Mouse (Mus musculus) embryonic stem cell, embryonic (primary cell): ENCODE data around the gene Gm20388.

ENCODE experiments used
- CTCF ChIA-PET, 4 experiments: fragments of 300-600 bp in 2 of 4; fragments of 350-600 bp in 2 of 4; sonication (Branson Sonifier 250); formaldehyde crosslinking; loops; one replicate each; lab custom pipeline; 2022; ENCODE audit warnings: inconsistent platforms in 2 of 4; lab: Charles Lee
- POLR2A ChIA-PET, 4 experiments: fragments of 300-600 bp in 2 of 4; fragments of 350-600 bp in 2 of 4; sonication (Branson Sonifier 250); formaldehyde crosslinking; loops; one replicate each; lab custom pipeline; 2022; ENCODE audit warnings: antibody characterized with exemption in 4 of 4, inconsistent platforms in 1 of 4; lab: Charles Lee

Gm20388 gene

DNA sequence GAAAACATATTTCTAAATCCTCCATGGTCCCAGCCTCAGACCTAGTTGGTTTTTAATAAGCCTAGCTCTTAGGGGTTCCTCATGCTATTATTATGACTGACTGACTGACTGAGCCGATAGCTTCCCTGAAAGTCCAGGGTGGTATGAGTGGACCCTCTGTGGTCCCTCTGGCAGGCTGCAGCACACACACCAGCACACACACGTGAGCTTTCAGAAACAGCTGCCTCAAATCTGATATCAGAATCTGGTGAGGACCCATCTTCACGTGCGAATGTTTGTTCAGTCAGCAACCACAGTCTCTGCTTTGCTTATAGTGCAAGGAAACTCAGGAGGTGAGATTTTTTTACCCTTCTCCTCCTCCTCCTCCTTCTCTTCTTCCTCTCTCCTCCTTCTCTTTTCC lies 54.2 kb downstream of the Gm20388 start:
- CTCF ChIA-PET = interaction anchor here in 1 of 4 experiments (0.6 kb wide), 1 partner anchor 238 kb away, joined by 11 read pairs; no protein-coding TSS in a partner anchor

DNA sequence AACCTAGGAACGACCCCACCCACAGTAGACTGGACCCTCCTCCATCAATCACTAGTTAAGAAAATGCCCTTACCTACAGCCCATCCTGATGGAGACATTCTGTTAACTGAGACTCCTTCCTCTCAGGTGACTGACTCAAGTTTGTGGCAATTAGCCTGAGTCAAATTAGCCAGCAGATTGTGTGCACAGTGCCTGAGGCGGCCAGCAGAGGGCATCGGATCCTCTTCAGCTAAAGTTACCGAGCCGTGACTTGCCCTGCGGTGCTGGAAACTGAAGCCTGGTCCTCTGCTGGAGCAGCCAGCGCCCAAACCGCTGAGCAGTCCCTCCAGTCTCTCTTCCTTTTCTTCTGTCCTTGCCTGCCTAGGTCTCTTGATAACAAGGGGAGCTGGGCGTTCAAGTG lies 56.8 kb downstream of the Gm20388 start:
- POLR2A ChIA-PET = no interaction called here
- CTCF ChIA-PET = interaction anchor here in 3 of 4 experiments (0.6 to 1.8 kb wide), 6 partner anchors 9 to 185 kb away, joined by 3 to 7 read pairs (median 4); no protein-coding TSS in a partner anchor

More for the DNA sequence above, 54.2 kb downstream of the Gm20388 start:
- POLR2A ChIA-PET = no interaction called here

DNA sequence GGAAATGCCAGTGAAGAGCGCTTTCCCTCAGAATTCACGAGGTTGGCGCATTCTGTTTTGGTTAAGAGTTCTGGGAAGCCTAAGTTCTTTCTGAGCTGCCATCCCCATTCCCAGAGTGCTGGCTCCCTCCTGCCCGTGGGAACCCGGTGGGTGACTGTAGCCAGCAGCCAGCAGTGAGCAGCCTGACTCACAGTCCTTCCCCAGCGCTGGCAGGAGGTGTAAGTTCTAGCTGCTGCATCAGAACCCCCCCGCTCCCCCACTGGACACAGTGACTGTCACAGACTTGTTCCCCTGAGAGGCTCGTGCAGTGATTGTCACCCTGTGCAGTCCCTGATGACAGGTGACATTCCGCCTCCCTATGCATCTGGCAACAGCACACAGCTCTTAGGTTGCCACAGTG lies 59.5 kb downstream of the Gm20388 start:
- POLR2A ChIA-PET = interaction anchor here in 1 of 4 experiments (1.9 kb wide), 1 partner anchor 12 kb away, joined by 4 read pairs; no protein-coding TSS in a partner anchor

DNA sequence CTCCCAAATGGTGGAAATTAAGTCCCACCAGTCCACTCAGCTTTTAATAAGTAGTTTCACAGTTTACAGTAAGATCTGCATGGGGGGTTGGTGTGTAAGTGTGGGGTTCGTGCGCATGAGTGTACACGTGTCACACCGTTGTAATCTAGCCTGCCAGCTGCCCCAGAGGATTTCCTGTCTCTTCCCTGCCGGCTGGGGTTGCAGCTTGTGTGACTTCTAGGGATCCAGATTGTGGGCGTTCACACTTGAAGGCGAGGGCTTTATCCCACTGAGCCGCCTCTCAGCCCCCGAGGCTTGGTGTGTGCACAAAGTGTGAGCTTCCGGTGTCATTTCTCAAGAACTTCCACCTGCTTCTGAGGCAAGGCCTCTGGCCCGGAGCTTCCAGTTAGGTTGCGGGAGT lies 61.9 kb downstream of the Gm20388 start:
- POLR2A ChIA-PET = interaction anchor here in 1 of 4 experiments (0.5 to 1.3 kb wide), 5 partner anchors 12 to 180 kb away, joined by 3 to 5 read pairs (median 3); no protein-coding TSS in a partner anchor
- CTCF ChIA-PET = interaction anchor here in 3 of 4 experiments (0.6 to 0.7 kb wide), 7 partner anchors 9 to 1669 kb away, joined by 3 to 12 read pairs (median 3); no protein-coding TSS in a partner anchor

More for the DNA sequence above, 59.5 kb downstream of the Gm20388 start:
- CTCF ChIA-PET = interaction anchor here in 2 of 4 experiments (1.0 to 1.7 kb wide), 3 partner anchors 22 to 108 kb away, joined by 3 to 5 read pairs (median 4); partner anchors contain the start of gene Crispld2 (in 1 of the 2)

DNA sequence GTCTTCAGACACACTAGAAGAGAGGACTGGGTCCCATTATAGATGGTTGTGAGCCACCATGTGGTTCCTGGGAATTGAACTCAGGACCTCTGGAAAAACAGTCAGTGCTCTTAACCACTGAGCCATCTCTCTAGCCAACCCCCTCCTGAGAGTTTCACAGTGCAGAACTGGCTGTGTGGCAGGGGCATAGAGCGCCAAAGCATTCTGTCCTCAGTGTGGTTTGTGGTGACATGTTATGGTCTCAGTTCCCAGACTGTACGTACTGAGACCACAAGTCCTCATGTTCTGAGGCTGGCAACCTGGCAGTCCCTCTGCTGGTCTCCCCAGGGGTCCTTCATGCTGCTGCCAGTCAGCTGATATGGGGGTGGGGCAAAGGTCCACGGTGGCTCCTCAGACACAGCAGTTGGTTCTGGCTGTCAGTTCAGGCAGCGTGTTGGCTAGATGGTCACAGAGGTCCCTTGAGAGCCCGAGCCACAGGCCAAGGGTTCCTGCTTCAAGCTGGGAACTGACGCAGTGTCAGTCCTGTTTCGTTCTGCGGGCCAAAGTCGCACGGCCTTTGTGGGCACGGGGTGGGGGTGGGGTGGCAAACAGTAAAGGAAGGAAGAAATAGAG lies 68.2 kb downstream of the Gm20388 start:
- ChIA-PET CTCF (interaction anchor here in 1 of 4 experiments (0.5 kb wide), 1 partner anchor 558 kb away, joined by 3 read pairs; no protein-coding TSS in a partner anchor), POLR2A (no interaction called here)

DNA sequence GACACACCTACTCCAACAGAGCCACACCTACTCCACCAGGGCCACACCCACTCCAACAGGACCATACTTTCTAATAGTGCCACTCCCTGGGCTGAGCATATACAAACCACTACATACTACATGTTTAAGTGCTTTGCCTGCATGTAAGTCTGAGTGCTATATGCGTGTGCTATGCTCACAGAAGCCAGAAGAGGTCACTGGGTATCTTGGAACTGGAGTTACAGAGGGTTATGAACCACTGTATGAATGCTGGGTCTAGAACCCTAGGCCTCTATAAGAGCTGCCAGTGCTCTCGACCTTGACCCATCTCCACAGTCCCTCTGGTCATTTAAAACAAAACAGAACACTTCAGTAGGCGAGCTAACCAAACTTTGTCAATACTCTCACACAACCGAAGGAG lies 70.6 kb downstream of the Gm20388 start:
- CTCF ChIA-PET = interaction anchor here in 3 of 4 experiments (0.6 to 1.7 kb wide), 5 partner anchors 9 to 91 kb away, joined by 3 to 6 read pairs (median 4); partner anchors contain the start of gene Crispld2 (in 1 of the 3)
- POLR2A ChIA-PET = no interaction called here

DNA sequence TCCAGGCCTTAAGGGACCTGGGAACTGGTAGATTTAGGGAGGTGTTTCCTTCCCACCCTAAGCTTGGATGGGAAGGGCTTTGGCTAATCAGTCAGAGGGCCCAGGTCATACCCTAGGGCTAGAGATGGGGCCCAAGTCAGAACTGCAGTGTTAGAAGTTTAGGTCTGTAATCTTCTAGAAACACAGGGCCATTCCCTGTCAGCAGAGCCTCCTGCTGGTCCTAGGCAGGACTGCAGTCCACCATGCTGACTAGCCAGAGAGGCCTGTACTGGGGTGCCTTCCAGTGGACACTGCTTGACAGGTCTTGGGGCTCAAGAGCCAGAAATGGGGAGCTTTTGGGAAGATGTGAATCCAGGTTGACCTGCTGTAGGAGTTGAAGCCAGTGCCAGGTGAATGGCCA lies 73.4 kb downstream of the Gm20388 start:
- ChIA-PET CTCF (interaction anchor here in 1 of 4 experiments (0.7 kb wide), 1 partner anchor 14 kb away, joined by 3 read pairs; no protein-coding TSS in a partner anchor), POLR2A (interaction anchor here in 1 of 4 experiments (1.1 kb wide), 1 partner anchor 88 kb away, joined by 3 read pairs; no protein-coding TSS in a partner anchor)

DNA sequence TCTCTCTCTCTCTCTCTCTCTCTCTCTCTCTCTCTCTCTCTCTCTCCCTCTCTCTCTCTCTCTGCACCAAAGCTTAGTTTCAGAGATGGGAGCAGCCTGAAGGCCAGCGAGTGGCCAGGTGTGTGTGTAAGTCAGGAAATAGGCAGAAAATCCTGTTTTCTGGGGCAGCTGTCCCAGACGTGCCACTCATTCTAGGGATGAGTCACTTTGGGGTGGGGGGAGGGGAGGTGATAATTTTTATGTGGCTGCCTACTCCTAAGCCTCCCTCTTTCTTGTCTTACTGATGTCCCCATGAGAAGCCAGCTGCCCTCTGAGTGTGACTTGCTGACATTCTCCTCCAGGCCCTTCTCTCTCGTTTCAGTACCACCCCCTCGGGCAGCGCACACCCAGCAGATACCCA lies 75.5 kb downstream of the Gm20388 start:
- ChIA-PET CTCF (interaction anchor here in 3 of 4 experiments (0.6 to 1.1 kb wide), 4 partner anchors 75 to 835 kb away, joined by 3 read pairs; partner anchors contain the start of gene Cotl1 (in 1 of the 3)), POLR2A (no interaction called here)

DNA sequence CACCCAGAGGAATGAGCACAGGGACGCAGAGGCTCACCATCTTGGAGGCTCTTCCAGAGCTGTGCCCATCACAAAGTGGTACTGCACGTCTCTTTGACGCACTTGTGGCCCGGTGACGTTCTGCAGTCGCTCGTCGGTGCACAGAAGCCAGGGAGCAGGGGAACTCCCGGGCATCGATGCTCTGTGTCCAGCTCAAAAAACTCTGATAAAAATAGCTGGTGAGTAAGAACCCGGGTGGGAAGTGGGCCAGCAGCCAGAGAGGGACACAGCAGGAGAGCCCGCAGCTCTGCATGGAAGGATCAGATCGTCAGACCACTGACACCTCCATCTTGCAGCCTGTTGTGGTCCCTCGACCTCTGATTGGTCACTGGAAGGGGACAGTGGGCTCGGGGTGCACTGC lies 77.4 kb downstream of the Gm20388 start:
- POLR2A ChIA-PET = no interaction called here

DNA sequence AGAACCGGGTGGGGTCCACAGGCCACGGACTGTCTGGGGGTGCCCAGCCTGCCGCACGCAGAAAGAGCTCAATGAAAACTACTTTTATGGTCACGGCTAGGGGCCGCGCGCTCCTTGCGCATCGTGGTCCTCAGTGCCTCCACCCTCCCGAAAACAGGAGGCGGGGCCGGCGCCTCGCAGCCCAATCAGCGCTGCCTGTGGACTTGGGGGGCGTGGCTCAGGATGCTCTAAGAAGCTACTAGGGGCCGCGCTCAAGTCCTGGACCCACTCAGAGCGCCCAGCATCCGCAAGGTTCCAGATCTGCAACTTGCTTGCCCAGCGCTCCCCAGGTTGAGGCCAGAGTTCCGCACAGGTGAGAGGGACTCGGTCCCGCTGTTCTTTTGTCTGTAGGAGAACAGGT lies 81.6 kb downstream of the Gm20388 start, which contains the start of gene Crispld2:
Crispld2 (plus strand) TSS at position 190 of the 400 bp plus-strand sequence.
- ChIA-PET POLR2A (interaction anchor here in 2 of 4 experiments (0.9 to 1.9 kb wide), 5 partner anchors 13 to 224 kb away, joined by 3 to 4 read pairs (median 3); no protein-coding TSS in a partner anchor), CTCF (interaction anchor here in 2 of 4 experiments (0.8 to 1.8 kb wide), 8 partner anchors 11 to 208 kb away, joined by 3 to 9 read pairs (median 4); no protein-coding TSS in a partner anchor)

More for the DNA sequence above, 77.4 kb downstream of the Gm20388 start:
- CTCF ChIA-PET = no interaction called here

DNA sequence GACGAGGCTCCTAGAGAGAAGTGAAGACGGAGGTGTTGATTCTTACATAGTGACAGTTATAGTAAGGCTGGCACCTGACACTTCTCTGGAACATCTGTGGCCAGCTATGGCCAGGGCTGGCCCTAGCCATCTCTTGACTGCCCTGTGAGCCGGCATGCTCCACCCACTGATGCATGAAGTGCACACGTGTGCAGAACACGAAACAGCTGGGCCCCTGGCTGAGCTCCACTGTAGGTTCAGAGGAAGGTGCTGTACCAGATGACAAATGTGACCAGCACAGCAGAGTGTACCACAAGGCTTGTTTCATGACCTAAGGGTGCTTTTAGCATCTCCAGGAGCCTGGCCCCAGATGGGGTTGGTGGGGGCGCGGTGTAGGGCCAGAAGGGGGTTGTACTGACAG lies 83.5 kb downstream of the Gm20388 start:
- ChIA-PET CTCF (no interaction called here), POLR2A (interaction anchor here in 1 of 4 experiments (1.6 kb wide), 1 partner anchor 50 kb away, joined by 4 read pairs; no protein-coding TSS in a partner anchor)

DNA sequence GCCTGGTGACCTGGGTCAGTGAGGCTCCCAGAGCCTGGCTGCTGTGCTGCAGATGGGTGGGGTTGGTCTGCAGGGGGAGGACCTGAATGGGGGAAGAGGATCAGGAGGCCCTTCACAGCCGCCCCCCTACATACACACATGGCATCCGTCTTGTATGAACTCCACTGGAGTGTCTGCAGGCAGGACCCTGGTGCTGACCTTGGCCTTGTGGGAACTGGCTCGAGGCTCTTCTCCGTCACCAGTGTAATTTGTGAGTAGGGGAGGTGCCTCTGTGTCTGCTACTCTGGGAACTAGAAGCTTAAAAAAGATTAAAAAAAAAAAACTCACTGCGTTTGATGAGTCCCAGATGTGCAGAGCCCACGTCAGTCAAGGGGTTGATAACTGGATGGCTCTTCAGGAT lies 83.9 kb downstream of the Gm20388 start:
- POLR2A ChIA-PET = interaction anchor here in 1 of 4 experiments (0.7 kb wide), 1 partner anchor 580 kb away, joined by 4 read pairs; no protein-coding TSS in a partner anchor
- CTCF ChIA-PET = no interaction called here

DNA sequence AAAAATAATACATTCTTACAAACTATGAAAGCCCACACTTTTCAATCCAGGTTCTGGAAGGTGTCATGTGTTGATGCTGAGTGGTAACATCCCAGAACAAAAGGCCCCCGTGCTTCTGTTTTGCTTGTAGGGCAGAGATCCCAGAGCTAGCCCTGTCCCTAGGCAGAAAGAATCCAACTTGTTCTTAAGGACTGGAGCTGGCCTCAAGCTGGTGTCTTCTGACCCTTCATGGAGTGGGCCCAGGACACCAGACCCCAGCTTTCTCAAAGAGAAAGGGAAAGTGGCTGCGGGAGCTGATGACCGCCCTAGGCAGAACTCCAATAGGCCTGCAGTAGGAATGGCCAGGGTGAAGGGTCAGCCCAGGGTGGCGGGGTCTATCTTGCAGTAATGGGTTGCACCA lies 86.6 kb downstream of the Gm20388 start:
- ChIA-PET POLR2A (interaction anchor here in 1 of 4 experiments (0.6 kb wide), 1 partner anchor 275 kb away, joined by 3 read pairs; no protein-coding TSS in a partner anchor), CTCF (interaction anchor here in 1 of 4 experiments (0.6 kb wide), 1 partner anchor 491 kb away, joined by 3 read pairs; no protein-coding TSS in a partner anchor)

DNA sequence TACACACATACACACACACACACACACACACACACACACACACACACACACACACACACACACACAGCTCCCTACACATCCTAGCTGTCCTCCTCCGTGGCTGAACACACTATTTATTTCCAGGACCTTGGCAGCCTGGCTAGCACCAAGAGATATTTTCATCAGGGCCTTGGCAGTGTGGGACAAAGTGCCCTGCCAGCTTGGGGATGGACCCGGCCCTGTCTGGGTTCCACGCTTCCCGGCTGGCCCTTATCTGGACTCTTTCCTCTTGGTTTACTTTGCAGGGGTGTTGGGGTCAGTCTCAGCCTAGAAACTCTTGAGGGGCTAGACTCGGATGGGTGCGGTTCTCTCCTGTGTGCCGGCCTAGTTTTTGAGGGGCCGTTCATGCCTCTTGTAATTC lies 89.8 kb downstream of the Gm20388 start:
- CTCF ChIA-PET = no interaction called here
- POLR2A ChIA-PET = no interaction called here

DNA sequence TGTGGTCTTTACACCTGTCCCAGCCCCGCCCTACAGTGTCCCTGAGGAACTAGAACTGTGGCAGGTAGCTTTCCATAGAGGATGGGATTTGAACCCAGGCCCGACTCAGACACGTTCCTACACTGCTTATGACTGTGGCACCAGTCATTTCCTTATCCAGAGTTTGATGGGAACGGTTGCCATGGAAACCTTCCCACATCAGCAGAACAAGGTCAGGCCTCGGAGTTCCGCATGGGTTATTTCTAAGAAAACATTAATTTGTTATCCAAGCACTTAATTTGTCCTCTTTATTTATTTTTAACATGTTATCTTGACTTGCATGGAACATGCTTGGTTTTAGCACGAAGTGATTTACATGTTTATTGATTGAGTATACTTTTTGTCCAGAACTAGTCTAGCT lies 91.1 kb downstream of the Gm20388 start:
- ChIA-PET POLR2A (no interaction called here), CTCF (no interaction called here)

DNA sequence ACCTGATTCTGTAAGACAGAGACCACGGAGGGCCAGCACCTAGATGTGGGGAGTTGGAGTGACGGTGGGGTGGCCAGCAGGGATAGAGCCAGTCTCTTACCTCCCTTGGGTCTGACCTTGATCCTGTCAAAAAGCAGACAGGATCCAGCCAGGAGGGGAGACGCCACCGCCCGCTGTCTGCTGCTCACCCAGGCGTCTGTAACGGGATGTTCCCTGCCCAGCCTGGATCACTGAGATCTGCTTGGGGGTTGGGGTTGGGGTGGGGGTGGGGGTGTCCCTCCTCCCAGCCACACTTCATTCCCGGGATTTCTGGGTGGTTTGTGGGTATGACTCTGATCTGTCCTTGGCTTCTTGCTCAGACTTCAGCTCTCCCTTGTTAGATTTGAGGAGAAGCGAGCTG lies 91.7 kb downstream of the Gm20388 start:
- ChIA-PET POLR2A (no interaction called here), CTCF (no interaction called here)

DNA sequence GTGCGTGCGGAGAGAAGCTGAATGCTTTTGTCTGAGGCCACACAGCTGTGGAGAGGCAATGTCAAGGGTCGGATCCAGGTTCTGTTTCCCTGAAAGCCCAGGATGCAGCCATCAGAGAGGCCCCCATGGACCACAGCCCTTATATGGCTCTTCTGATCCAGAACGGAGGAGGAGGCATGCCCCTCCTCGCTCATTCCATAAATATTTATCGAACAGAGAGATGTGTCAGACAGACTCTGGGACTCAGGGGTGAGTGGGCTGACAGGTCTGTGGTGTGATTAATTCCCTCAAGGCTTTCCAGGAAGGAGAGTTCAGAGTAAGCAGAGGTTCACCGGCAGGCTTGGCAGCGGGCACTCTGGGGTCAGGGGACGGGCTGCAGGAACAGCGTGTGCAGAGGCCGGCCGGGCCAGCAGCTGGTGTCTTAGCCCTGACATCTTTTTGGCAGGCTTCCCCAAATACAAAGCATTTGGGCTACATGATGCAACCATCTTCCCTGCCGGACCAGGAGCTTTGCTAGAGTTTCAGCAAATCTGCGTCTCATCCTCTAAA lies 93.6 kb downstream of the Gm20388 start:
- POLR2A ChIA-PET = interaction anchor here in 2 of 4 experiments (0.9 to 1.4 kb wide), 3 partner anchors 8 to 24 kb away, joined by 3 read pairs; partner anchors contain the start of gene Crispld2 (in 1 of the 2)
- CTCF ChIA-PET = no interaction called here

DNA sequence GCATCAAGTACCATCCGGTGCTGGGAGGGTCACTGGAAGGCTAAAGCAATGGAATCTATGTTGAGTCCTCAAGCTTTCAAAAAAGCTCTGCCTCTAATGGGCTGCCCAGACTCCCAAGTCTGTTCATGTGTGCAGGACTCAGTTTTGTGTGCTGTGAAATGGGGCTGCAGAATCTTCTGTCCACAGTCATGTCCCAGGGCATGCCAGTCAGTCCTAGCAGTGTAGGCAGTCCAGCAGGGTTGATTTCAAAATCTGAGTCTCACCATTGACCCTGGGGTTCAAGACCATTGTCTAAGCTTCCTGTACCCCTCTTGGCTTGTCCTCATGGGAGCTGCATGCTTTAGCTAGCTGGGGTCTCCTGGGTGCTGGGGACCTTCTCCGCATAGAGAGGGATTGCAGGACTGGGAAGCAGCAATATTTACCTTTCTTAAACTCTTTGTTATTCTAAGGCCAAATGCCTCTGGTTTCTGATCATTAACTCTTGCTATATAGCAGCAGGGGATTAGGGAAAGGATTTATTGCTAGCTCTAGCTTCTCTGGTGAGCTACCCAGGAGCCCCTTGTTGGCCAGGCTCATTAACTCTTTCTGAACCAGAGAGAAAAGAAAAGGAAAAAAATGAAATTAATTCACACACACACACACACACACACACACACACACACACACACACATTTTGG lies 94.2 kb downstream of the Gm20388 start:
- ChIA-PET POLR2A (interaction anchor here in 2 of 4 experiments (0.6 to 1.4 kb wide), 3 partner anchors 12 to 107 kb away, joined by 3 read pairs; partner anchors contain the start of gene Crispld2 (in 1 of the 2)), CTCF (interaction anchor here in 1 of 4 experiments (0.6 kb wide), 1 partner anchor 244 kb away, joined by 5 read pairs; no protein-coding TSS in a partner anchor)
